Comparison of ENCODE assay signal across 12 mouse cellular contexts in the genomic region with DNA sequence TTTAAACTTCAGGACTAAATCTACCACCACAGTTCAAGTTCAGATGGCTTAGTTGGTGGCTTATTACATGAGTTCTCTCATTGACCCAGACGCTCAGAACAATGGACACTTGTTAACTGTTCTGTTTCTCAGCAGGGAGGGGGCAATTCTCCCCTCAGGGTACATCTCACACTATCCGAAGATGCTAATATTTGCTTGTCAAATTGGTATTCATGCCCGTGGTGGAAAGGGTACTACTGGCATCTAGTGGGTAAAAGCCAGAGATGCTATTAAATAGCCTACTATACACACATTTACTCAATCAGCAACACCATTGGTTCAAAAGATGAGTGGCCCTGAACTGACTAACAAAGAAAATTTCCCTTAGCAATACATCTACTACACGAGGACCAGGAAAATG. TPM values are rescaled to one million over a fixed set of nuclear protein-coding genes. Genes with fewer than 3 reads are reported as not detected.
A peak's percentile ranks its signal among the peaks of the same experiment; 100 is the strongest.
DNase-seq lines count a peak whose midpoint lies in the region; TF ChIP-seq lines count a peak whose summit lies in the region.
"Had no signal": no experiment of that assay in that cellular context is flagged by ENCODE, and none has a peak within 500 bp of the region (broad histone marks: within the 10 kb centered on the region; RNA-seq: fewer than 3 reads in every experiment).

No protein-coding gene starts in this region.

- H3K4me3 ChIP-seq in cerebellum, adult 2 months (replicated peaks; ENCODE audit: insufficient read depth, low read depth, low read length) = no peak overlapping the region
- H3K4me3 ChIP-seq: midbrain, embryonic 12.5 days had no signal

- no peak overlapping the region for H3K27ac ChIP-seq in cerebellum, adult 2 months (ENCODE audit: insufficient read depth, low read length)
- H3K27ac ChIP-seq: liver, embryonic 14.5 days; midbrain, embryonic 12.5 days had no signal

- WGBS in cerebellum, adult 2 months = 28% methylated on average over 4 of the region's 4 CpGs

- DNase-seq in cerebellum, adult 2 months = peak in 1 of 2 experiments; percentile 8
- no peak for DNase-seq in cerebellum, postnatal 4 days (ENCODE audit: low spot score in 2 of 2)
- DNase-seq in layer of hippocampus, adult 11-12 months (ENCODE audit: low spot score) = peak; percentile 37
- no peak for DNase-seq in layer of hippocampus, postnatal 25 days (ENCODE audit: extremely low spot score in 1 of 2, low spot score in 1 of 2)
- peak; percentile 43 for DNase-seq in 3T3-L1 (ENCODE audit: low read depth, low spot score)
- DNase-seq in cerebellum, postnatal 10 days = peak; percentile 41 to 43
- DNase-seq in natural killer cell, adult 2 months (ENCODE audit: low spot score in 2 of 2) = no peak
- no peak for DNase-seq in adrenal gland, postnatal 36 days
- DNase-seq: thymus, postnatal 4 days had no signal

- H3K27me3 ChIP-seq in cerebellum, adult 2 months (ENCODE audit: control insufficient read depth, insufficient read depth, low read length) = no peaks in the 10 kb centered on the region
- H3K27me3 ChIP-seq: midbrain, embryonic 12.5 days had no signal

- peak; percentile 31; the same call in 1 of the 2 replicates for TF ChIP-seq CTCF in cerebellum, adult 2 months (IDR thresholded peaks at IDR 0.05; ENCODE audit: borderline replicate concordance, insufficient read depth, low read depth, low read length)

- H3K4me1 ChIP-seq in cerebellum, adult 2 months (ENCODE audit: control insufficient read depth, insufficient read depth, low read length) = no peaks in the 10 kb centered on the region
- H3K4me1 ChIP-seq: midbrain, embryonic 12.5 days had no signal

- TF ChIP-seq POLR2A in cerebellum, adult 2 months (IDR thresholded peaks at IDR 0.05; ENCODE audit: borderline replicate concordance, insufficient read depth, low read length) = no peak

RNA-seq across cellular contexts. Expression of gene Abca8a, which starts 15.4 kb away (rescaled TPM):
- 5.3 and 6.0 TPM in 2 replicates for polyA plus RNA-seq in cerebellum, adult 2 months (2012; rRNA removed)
- total RNA-seq in layer of hippocampus, postnatal 25 days (2021) = 1 to 10 TPM; 2.3 to 2.6 TPM
- total RNA-seq in adrenal gland, postnatal 36 days (2021) = 10 to 100 TPM; 40.9 to 49.3 TPM
- total RNA-seq: neutrophil, adult 5-6 weeks had no signal
- polyA plus RNA-seq: midbrain, embryonic 12.5 days had no signal

RNA-seq across cellular contexts. Expression of gene Abca9, which starts 56.9 kb away (rescaled TPM):
- polyA plus RNA-seq in cerebellum, adult 2 months (2012; rRNA removed) = 1.5 TPM in 2 replicates
- 1 to 10 TPM; 6.5 TPM for total RNA-seq in layer of hippocampus, postnatal 25 days (2021)
- 10 to 100 TPM; 18.7 to 19.9 TPM for total RNA-seq in adrenal gland, postnatal 36 days (2021)

Comparison
In these comparisons a context has a peak if more than half of its experiments do, and no peak if none do; other contexts are left out.
1. DNase-seq: peak in layer of hippocampus, adult 11-12 months (single experiment), 3T3-L1 (single experiment) and cerebellum, postnatal 10 days (2 of 2); none in cerebellum, postnatal 4 days (0 of 2), layer of hippocampus, postnatal 25 days (0 of 2), natural killer cell, adult 2 months (0 of 2) and adrenal gland, postnatal 36 days (0 of 2).
2. RNA of gene Abca8a, which starts 15.4 kb away (total RNA-seq): 40.9 to 49.3 TPM in adrenal gland, postnatal 36 days; 2.3 to 2.6 TPM in layer of hippocampus, postnatal 25 days; every median in the first group is over 10 times any median in the second.